Mouse (Mus musculus): ENCODE data around the gene 4930524J08Rik. TPM values are rescaled to one million over a fixed set of nuclear protein-coding genes. Genes with fewer than 3 reads are reported as not detected.
A peak's percentile ranks its signal among the peaks of the same experiment; 100 is the strongest.

4930524J08Rik gene
- polyA plus RNA-seq, 1 experiment from 2014 or later = 2.3 TPM

GRCm38 (mm10) chr5:99975776-99976175, 3.1 kb upstream of the 4930524J08Rik start:
- no peak overlapping the region for H3K9ac ChIP-seq (replicated peaks)
- no peaks in the 10 kb centered on the region for H3K9me3 ChIP-seq
- no peak for ATAC-seq (replicated peaks)
- H3K4me3 ChIP-seq = peak overlapping the region; percentile 25
- H3K4me1 ChIP-seq = peaks cover 50% of the 10 kb centered on the region
- H3K4me2 ChIP-seq (replicated peaks) = peak overlapping the region; percentile 68
- no peak overlapping the region for H3K27ac ChIP-seq (replicated peaks)
- 58% methylated on average over 1 of the region's 1 CpGs for WGBS
- H3K27me3 ChIP-seq = no peaks in the 10 kb centered on the region
- H3K36me3 ChIP-seq = peaks cover 5% of the 10 kb centered on the region; the same call in 1 of the 2 replicates

- Histone ChIP-seq H3K9ac (replicated peaks) (peak overlapping the region; percentile 94), H3K36me3 (peaks cover 2% of the 10 kb centered on the region; the same call in 1 of the 2 replicates), H3K27me3 (no peaks in the 10 kb centered on the region), H3K4me3 (peak overlapping the region; percentile 58), H3K4me1 (peaks cover 50% of the 10 kb centered on the region), H3K4me2 (replicated peaks) (peak overlapping the region; percentile 68), H3K9me3 (no peaks in the 10 kb centered on the region), H3K27ac (replicated peaks) (no peak overlapping the region)
- no peak for ATAC-seq (replicated peaks)
- 6% methylated on average over 8 of the region's 8 CpGs for WGBS
Observed at GRCm38 (mm10) chr5:99976334-99976955, 2.4 kb upstream of the 4930524J08Rik start.

- Histone ChIP-seq H3K4me1 (peaks cover 47% of the 10 kb centered on the region), H3K9me3 (no peaks in the 10 kb centered on the region), H3K27ac (replicated peaks) (peak overlapping the region; percentile 99), H3K9ac (replicated peaks) (peak overlapping the region; percentile 94), H3K4me2 (replicated peaks) (peak overlapping the region; percentile 68), H3K27me3 (no peaks in the 10 kb centered on the region), H3K4me3 (peak overlapping the region; percentile 58), H3K36me3 (peaks cover 1% of the 10 kb centered on the region; the same call in 1 of the 2 replicates)
- under 1% methylated on average over 46 of the region's 50 CpGs for WGBS
- ATAC-seq (replicated peaks) = peak; percentile 42
Observed at GRCm38 (mm10) chr5:99977516-99978301, 1.2 kb upstream of the 4930524J08Rik start.

- Histone ChIP-seq H3K27ac (replicated peaks) (no peak overlapping the region), H3K36me3 (no peaks in the 10 kb centered on the region), H3K27me3 (no peaks in the 10 kb centered on the region), H3K4me3 (no peak overlapping the region), H3K4me2 (replicated peaks) (no peak overlapping the region), H3K4me1 (peaks cover 5% of the 10 kb centered on the region), H3K9me3 (no peaks in the 10 kb centered on the region), H3K9ac (replicated peaks) (no peak overlapping the region)
- 94% methylated on average over 9 of the region's 9 CpGs for WGBS
- ATAC-seq (replicated peaks) = no peak
Observed at GRCm38 (mm10) chr5:99983452-99984061, 4.7 kb downstream of the 4930524J08Rik start.

- Histone ChIP-seq H3K4me1 (no peaks in the 10 kb centered on the region), H3K27me3 (no peaks in the 10 kb centered on the region), H3K4me3 (no peak overlapping the region), H3K4me2 (replicated peaks) (no peak overlapping the region), H3K27ac (replicated peaks) (no peak overlapping the region), H3K36me3 (no peaks in the 10 kb centered on the region), H3K9ac (replicated peaks) (no peak overlapping the region), H3K9me3 (no peaks in the 10 kb centered on the region)
- no peak for ATAC-seq (replicated peaks)
- 89% methylated on average over 3 of the region's 3 CpGs for WGBS
Observed at GRCm38 (mm10) chr5:99994166-99994565, 15.3 kb downstream of the 4930524J08Rik start.

- H3K36me3 ChIP-seq = no peaks in the 10 kb centered on the region
- H3K9me3 ChIP-seq = no peaks in the 10 kb centered on the region
- H3K4me2 ChIP-seq (replicated peaks) = no peak overlapping the region
Observed at GRCm38 (mm10) chr5:99994680-99995079, 15.8 kb downstream of the 4930524J08Rik start.

GRCm38 (mm10) chr5:100000048-100000447, 21.2 kb downstream of the 4930524J08Rik start:
- no peak overlapping the region for H3K9ac ChIP-seq (replicated peaks)
- H3K36me3 ChIP-seq = no peaks in the 10 kb centered on the region
- H3K27me3 ChIP-seq = no peaks in the 10 kb centered on the region
- no peak for ATAC-seq (replicated peaks)
- H3K4me2 ChIP-seq (replicated peaks) = no peak overlapping the region
- no peak overlapping the region for H3K4me3 ChIP-seq
- H3K4me1 ChIP-seq = no peaks in the 10 kb centered on the region
- no peaks in the 10 kb centered on the region for H3K9me3 ChIP-seq
- H3K27ac ChIP-seq (replicated peaks) = no peak overlapping the region
- WGBS = 77% methylated on average over 7 of the region's 7 CpGs

More at GRCm38 (mm10) chr5:99994680-99995079, 15.8 kb downstream of the 4930524J08Rik start:
- 98% methylated on average over 3 of the region's 3 CpGs for WGBS
- H3K9ac ChIP-seq (replicated peaks) = no peak overlapping the region
- H3K4me3 ChIP-seq = no peak overlapping the region
- H3K4me1 ChIP-seq = no peaks in the 10 kb centered on the region
- ATAC-seq (replicated peaks) = no peak
- no peak overlapping the region for H3K27ac ChIP-seq (replicated peaks)
- no peaks in the 10 kb centered on the region for H3K27me3 ChIP-seq

GRCm38 (mm10) chr5:100000500-100000899, 21.6 kb downstream of the 4930524J08Rik start:
- Histone ChIP-seq H3K4me1 (no peaks in the 10 kb centered on the region), H3K27me3 (no peaks in the 10 kb centered on the region), H3K27ac (replicated peaks) (no peak overlapping the region), H3K4me2 (replicated peaks) (no peak overlapping the region), H3K36me3 (no peaks in the 10 kb centered on the region), H3K9me3 (no peaks in the 10 kb centered on the region), H3K9ac (replicated peaks) (no peak overlapping the region), H3K4me3 (no peak overlapping the region)
- ATAC-seq (replicated peaks) = no peak
- WGBS = 52% methylated on average over 8 of the region's 8 CpGs

- Histone ChIP-seq H3K4me1 (no peaks in the 10 kb centered on the region), H3K9me3 (no peaks in the 10 kb centered on the region), H3K4me3 (no peak overlapping the region), H3K36me3 (no peaks in the 10 kb centered on the region), H3K27me3 (no peaks in the 10 kb centered on the region), H3K9ac (replicated peaks) (no peak overlapping the region), H3K27ac (replicated peaks) (no peak overlapping the region), H3K4me2 (replicated peaks) (no peak overlapping the region)
- no peak for ATAC-seq (replicated peaks)
- 81% methylated on average over 4 of the region's 4 CpGs for WGBS
Observed at GRCm38 (mm10) chr5:100003895-100004294, 25.0 kb downstream of the 4930524J08Rik start.

- no peaks in the 10 kb centered on the region for H3K9me3 ChIP-seq
- H3K9ac ChIP-seq (replicated peaks) = no peak overlapping the region
- ATAC-seq (replicated peaks) = no peak
- H3K4me3 ChIP-seq = no peak overlapping the region
- H3K36me3 ChIP-seq = no peaks in the 10 kb centered on the region
- H3K27me3 ChIP-seq = no peaks in the 10 kb centered on the region
- H3K27ac ChIP-seq (replicated peaks) = no peak overlapping the region
- no peak overlapping the region for H3K4me2 ChIP-seq (replicated peaks)
- 62% methylated on average over 3 of the region's 3 CpGs for WGBS
- no peaks in the 10 kb centered on the region for H3K4me1 ChIP-seq
Observed at GRCm38 (mm10) chr5:100005431-100005830, 26.6 kb downstream of the 4930524J08Rik start.

GRCm38 (mm10) chr5:100005896-100006295, 27.0 kb downstream of the 4930524J08Rik start:
- Histone ChIP-seq H3K4me3 (no peak overlapping the region), H3K27me3 (no peaks in the 10 kb centered on the region), H3K4me1 (no peaks in the 10 kb centered on the region), H3K36me3 (no peaks in the 10 kb centered on the region), H3K9ac (replicated peaks) (no peak overlapping the region), H3K27ac (replicated peaks) (no peak overlapping the region), H3K4me2 (replicated peaks) (no peak overlapping the region), H3K9me3 (no peaks in the 10 kb centered on the region)
- no peak for ATAC-seq (replicated peaks)
- 76% methylated on average over 6 of the region's 6 CpGs for WGBS

- ATAC-seq (replicated peaks) = no peak
- WGBS = 92% methylated on average over 4 of the region's 4 CpGs
Observed at GRCm38 (mm10) chr5:100006324-100007039, 27.6 kb downstream of the 4930524J08Rik start.

More at GRCm38 (mm10) chr5:100006324-100007039, 27.6 kb downstream of the 4930524J08Rik start:
- no peaks in the 10 kb centered on the region for H3K4me1 ChIP-seq
- no peaks in the 10 kb centered on the region for H3K9me3 ChIP-seq
- H3K9ac ChIP-seq (replicated peaks) = no peak overlapping the region
- no peak overlapping the region for H3K4me3 ChIP-seq
- no peak overlapping the region for H3K27ac ChIP-seq (replicated peaks)
- no peaks in the 10 kb centered on the region for H3K27me3 ChIP-seq
- no peak overlapping the region for H3K4me2 ChIP-seq (replicated peaks)
- no peaks in the 10 kb centered on the region for H3K36me3 ChIP-seq

Measured in forebrain, embryonic 15.5 days (tissue).